Mouse (Mus musculus) thymus, adult 2 months (tissue): ENCODE results near the gene Pan3. TPM values are rescaled to one million over a fixed set of nuclear protein-coding genes. Genes with fewer than 3 reads are reported as not detected.

Experiments
- DNase-seq: peaks from one replicate; pipeline ENCODE4 v3.0.0; 2021
- H3K27ac ChIP-seq: fragments of 200-500 bp; 2 replicates; pipeline ENCODE4 v1.5.1; 2012; ENCODE audit warnings: low read length, control low read depth; ENCODE audit not compliant: control insufficient read depth, insufficient read depth
- H3K27me3 ChIP-seq: fragments of 200-500 bp; 2 replicates; pipeline ENCODE4 v1.6.1; 2012; ENCODE audit warnings: mild to moderate bottlenecking, low read length, moderate library complexity, mixed read lengths; ENCODE audit not compliant: control insufficient read depth, insufficient read depth
- H3K36me3 ChIP-seq: fragments of 200-500 bp; 2 replicates; pipeline ENCODE4 v1.6.1; 2012; ENCODE audit warnings: mild to moderate bottlenecking, low read length, moderate library complexity; ENCODE audit not compliant: control insufficient read depth, insufficient read depth
- H3K4me1 ChIP-seq: fragments of 200-500 bp; replicated peaks from 2 replicates; pipeline ENCODE4 v1.6.1; 2012; ENCODE audit warnings: low read length; ENCODE audit not compliant: control insufficient read depth, insufficient read depth
- H3K4me3 ChIP-seq: fragments of 200-500 bp; 2 replicates; pipeline ENCODE4 v1.5.1; 2012; ENCODE audit warnings: mild to moderate bottlenecking, low read length, control low read depth, moderate library complexity; ENCODE audit not compliant: control insufficient read depth, insufficient read depth
- CTCF ChIP-seq: fragments of 200-500 bp; IDR thresholded peaks from 2 replicates; pipeline ENCODE4 v1.5.1; 2012; ENCODE audit warnings: mild to moderate bottlenecking, control low read depth, low read length, moderate library complexity, borderline replicate concordance; ENCODE audit not compliant: control insufficient read depth, poor library complexity, insufficient read depth; ENCODE audit errors: extremely low read depth
- POLR2A ChIP-seq: fragments of 200-500 bp; IDR thresholded peaks from 2 replicates; pipeline ENCODE4 v1.6.1; 2012; ENCODE audit warnings: mild to moderate bottlenecking, low read length, control low read depth, moderate library complexity; ENCODE audit not compliant: control insufficient read depth, poor library complexity, insufficient read depth; ENCODE audit errors: extremely low read depth
- WGBS: fragments of 180-500 bp; shearing (Covaris S2); methylation state at CpG from one replicate; pipeline ENCODE4 v1.1.7; 2018; 5-methylcytosine and 5-hydroxymethylcytosine counted together
- polyA plus RNA-seq: library from polyadenylated mRNA; depleted of rRNA; stranded (reverse); fragments of >200 nt; gene quantifications from 2 replicates; pipeline ENCODE4 v1.2.3, GENCODE M21; 2012

Gene Pan3
- polyA plus RNA-seq, 1 experiment, result 152 TPM

DNA sequence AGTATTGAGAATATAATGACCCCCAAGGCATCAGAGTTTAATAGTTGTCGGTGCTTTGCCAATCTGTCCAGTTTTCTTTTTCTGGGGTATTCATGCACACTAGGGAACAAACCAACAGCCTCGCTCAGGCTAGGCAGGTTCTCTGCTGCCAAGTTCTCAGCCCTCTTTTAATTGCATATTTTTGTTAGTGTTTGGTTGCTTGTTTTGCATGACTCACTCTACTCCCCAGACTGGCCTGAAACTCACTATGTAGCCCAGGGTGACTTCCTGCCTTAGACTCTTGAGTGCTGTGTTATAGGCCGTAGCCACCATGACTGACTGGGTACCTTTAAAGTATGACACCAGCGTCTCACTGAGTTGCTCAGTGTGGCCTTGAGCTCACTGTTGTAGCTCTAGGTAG lies 19.0 kb downstream of the Pan3 start:
- no peaks in the 10 kb centered on the region for H3K27me3 ChIP-seq
- 79% methylated on average over 4 of the region's 4 CpGs for WGBS

DNA sequence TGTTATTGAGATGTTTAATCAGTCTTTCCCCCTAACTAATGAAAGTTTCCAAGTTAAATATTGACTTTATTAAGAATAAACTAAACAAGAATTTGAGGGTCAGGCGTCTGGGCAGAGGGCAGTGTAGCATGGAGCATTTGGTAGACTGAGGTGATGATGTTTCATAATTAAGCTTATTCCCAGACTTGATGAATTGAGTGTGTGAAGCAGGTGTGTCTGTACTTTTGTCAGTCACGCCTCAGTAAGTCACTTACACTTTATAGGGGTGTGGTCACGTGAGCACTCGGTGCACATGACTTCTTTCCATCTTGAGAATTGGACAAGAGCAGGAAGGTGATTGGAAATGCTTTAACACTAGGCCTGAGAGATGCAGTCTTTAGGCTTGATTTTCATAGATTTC lies 26.5 kb downstream of the Pan3 start:
- TF ChIP-seq CTCF, result no peak
- no peak for TF ChIP-seq POLR2A
- peaks cover 38% of the 10 kb centered on the region for H3K36me3 ChIP-seq
- no peaks in the 10 kb centered on the region for H3K4me1 ChIP-seq
- DNase-seq, result no peak
- H3K27ac ChIP-seq, result no peak overlapping the region
- H3K4me3 ChIP-seq, result no peak overlapping the region
- H3K27me3 ChIP-seq, result no peaks in the 10 kb centered on the region
- WGBS, result 95% methylated on average over 4 of the region's 4 CpGs

More for the DNA sequence above, 19.0 kb downstream of the Pan3 start:
- no peak for DNase-seq
- H3K4me1 ChIP-seq, result peaks cover 13% of the 10 kb centered on the region
- H3K4me3 ChIP-seq, result no peak overlapping the region
- TF ChIP-seq POLR2A, result no peak
- TF ChIP-seq CTCF, result no peak
- H3K27ac ChIP-seq, result no peak overlapping the region
- H3K36me3 ChIP-seq, result peaks cover 19% of the 10 kb centered on the region

DNA sequence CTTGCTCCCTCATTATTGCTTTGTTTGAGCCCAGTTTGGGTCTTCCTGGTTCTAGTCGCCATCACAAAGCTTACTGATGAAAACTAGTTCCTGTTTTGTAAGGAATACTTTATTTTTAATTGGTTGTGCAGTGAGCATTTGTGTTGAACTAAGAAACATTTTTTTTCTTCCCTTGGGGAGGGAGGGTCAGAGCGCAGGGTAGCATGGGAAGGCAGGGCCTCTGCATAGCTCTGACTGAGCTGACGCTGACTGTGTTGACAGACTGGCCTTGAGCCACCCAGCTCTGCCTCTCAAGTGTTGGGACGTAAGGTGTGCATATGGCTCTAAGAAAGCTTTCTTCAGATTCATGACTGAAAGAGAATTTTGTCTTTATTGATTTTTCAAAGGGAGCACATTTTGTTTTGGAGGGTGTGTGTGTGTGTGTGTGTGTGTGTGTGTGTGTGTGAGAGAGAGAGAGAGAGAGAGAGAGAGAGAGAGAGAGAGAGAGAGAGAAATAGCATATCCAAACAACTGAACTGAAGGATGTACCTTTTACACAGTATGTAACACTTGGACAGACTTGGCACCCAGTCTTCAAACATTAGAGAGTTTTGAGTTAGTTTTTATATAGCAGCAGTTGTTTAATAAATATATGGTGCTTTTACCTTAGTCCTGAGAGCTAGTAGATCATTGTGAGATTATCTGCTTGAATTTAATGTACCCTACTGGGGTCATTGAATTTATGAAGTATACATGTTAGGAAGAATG lies 30.0 kb downstream of the Pan3 start:
- Histone ChIP-seq H3K27me3 (no peaks in the 10 kb centered on the region), H3K36me3 (peaks cover 28% of the 10 kb centered on the region), H3K4me1 (no peaks in the 10 kb centered on the region), H3K4me3 (no peak overlapping the region), H3K27ac (no peak overlapping the region)
- no peak for DNase-seq
- TF ChIP-seq CTCF (no peak), POLR2A (no peak)
- WGBS, result 91% methylated on average over 4 of the region's 4 CpGs

DNA sequence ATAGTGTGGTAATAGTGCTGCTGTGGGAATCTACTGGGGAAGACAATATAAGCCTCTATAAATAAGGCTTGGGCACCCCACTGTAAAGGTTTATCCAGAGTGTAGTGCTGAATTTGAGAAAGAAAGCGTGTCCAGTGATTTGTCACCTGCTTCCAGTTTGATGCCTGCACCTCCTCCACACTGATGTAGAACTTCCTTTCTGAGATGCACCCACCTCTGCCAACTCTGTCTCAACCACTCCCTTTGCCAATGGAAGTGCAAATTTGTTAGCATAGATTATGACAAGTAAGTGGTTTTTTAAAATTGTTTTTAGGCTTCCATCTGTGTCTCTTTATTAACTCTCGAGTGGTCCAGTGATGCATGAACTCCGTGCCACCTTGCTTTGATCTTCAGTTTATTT lies 33.3 kb downstream of the Pan3 start:
- peaks cover 30% of the 10 kb centered on the region for H3K36me3 ChIP-seq
- 94% methylated on average over 3 of the region's 3 CpGs for whole genome bisulfite sequencing
- no peak overlapping the region for H3K4me3 ChIP-seq
- no peaks in the 10 kb centered on the region for H3K27me3 ChIP-seq
- no peaks in the 10 kb centered on the region for H3K4me1 ChIP-seq
- no peak overlapping the region for H3K27ac ChIP-seq
- TF ChIP-seq CTCF (no peak), POLR2A (no peak)
- DNase-seq, result no peak

DNA sequence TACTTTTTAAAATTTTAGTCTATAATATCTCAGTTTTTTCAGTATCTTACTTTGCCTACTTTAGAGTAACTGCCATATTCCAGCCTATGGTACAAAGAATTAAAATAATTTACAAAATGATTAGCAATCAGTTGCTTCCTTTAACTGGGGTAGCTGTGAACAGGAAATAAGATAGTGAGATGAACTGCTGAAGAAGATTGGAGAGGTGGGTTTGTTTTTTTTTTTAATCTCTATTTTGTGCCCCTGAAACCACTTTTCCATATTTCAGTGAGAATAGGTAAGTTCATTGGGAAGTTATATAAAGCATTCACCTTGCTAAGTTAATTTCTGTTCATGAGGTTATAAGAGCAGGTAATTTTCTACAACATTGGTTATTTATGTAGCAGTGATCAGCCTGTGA lies 36.4 kb downstream of the Pan3 start:
- H3K4me1 ChIP-seq, result no peaks in the 10 kb centered on the region; the same call in 1 of the 2 replicates
- TF ChIP-seq POLR2A (no peak), CTCF (no peak)
- H3K4me3 ChIP-seq, result no peak overlapping the region
- no peaks in the 10 kb centered on the region for H3K27me3 ChIP-seq
- DNase-seq, result no peak
- no peak overlapping the region for H3K27ac ChIP-seq
- H3K36me3 ChIP-seq, result peaks cover 36% of the 10 kb centered on the region

DNA sequence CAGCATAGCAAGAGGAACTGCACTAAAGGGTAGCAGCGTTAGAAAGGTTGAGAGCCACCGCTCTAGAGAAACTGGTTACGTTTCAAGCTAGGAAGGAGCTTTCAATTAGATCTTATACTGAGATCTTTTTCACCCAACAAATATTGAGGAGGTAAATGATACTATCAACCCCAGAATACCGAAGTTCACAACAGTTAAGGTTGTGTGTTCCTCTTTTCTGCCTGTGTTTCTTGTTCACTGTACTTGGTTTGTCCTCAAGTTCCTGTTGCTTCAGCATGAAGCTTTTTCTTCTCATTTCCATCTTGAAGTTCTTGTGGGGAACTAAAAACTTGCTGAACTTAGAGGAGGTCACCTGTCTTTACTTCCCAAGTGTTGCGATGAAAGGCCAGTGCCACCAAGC lies 41.2 kb downstream of the Pan3 start:
- no peak overlapping the region for H3K4me3 ChIP-seq
- WGBS, result 58% methylated on average over 5 of the region's 5 CpGs
- H3K27me3 ChIP-seq, result no peaks in the 10 kb centered on the region
- H3K4me1 ChIP-seq, result peaks cover 8% of the 10 kb centered on the region
- H3K27ac ChIP-seq, result no peak overlapping the region
- DNase-seq, result no peak
- peaks cover 25% of the 10 kb centered on the region for H3K36me3 ChIP-seq
- no peak for TF ChIP-seq CTCF
- no peak for TF ChIP-seq POLR2A
